Mouse (Mus musculus): ENCODE results near the gene Tfpi2.

The Tfpi2 gene

DNA sequence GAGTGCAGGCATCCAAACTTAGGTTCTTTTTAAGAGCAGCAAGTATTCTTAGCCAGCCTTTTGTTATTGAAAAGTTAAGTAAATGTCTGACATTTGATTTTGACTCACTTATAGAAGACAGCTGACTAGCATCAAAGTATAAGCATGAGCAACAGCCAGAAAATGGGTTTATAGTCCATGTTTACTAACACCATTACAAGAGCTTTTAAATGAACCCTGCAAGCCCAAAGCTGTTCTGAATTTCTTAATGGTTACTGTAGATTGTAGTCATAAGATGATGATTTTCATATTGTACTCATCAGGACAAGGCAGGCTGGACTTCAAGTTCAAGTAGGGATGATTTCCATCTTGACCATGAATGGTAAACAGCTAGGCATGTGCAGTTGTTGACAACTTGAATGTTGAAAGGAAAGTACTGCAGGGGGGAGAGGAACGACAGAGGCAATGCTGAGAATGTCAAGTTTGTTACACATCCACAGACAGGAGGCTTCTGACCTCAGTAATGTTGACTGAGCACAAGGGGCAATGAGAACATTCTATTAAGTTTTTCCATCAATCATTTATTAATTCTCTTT, 52.5 kb downstream of the Tfpi2 start:
- no peak for TF ChIP-seq POU5F1 (IDR thresholded peaks at IDR 0.05; ENCODE audit: borderline replicate concordance, low read length)
- TF ChIP-seq NANOG (IDR thresholded peaks at IDR 0.05; ENCODE audit: borderline replicate concordance, low read length), result no peak
- TF ChIP-seq CTCF (conservative IDR thresholded peaks at IDR 0.05; ENCODE audit: low read length), result no peak
- Histone ChIP-seq H3K4me1 (replicated peaks; ENCODE audit: low read depth, low read length) (no peaks in the 10 kb centered on the region), H3K27me3 (ENCODE audit: insufficient read depth, low read length) (no peaks in the 10 kb centered on the region), H3K4me3 (replicated peaks; ENCODE audit: low read length) (no peak overlapping the region), H3K9me3 (ENCODE audit: low read length) (no peaks in the 10 kb centered on the region), H3K36me3 (ENCODE audit: insufficient read depth, low read length) (no peaks in the 10 kb centered on the region)

DNA sequence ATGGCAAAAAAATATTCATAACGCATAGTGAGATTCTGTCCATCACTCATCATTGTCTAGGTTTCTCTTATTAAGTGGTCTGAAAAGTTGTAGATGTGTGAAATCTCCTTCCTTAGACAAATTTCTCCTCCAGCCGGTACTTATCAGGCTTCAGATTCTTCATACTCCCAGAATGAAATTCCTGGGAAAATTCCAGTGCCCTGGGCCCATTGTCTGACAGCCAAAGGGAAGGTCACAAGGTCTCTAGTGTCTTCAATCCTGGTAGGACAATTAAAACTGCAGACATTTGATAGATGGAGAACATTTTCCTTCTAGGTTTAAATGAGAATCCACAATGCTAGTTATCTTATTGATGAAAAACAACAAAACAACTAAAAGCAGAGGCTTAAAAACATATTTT, 53.1 kb downstream of the Tfpi2 start:
- Histone ChIP-seq H3K36me3 (ENCODE audit: insufficient read depth, low read length) (no peaks in the 10 kb centered on the region), H3K27me3 (ENCODE audit: insufficient read depth, low read length) (no peaks in the 10 kb centered on the region), H3K4me1 (replicated peaks; ENCODE audit: low read depth, low read length) (no peaks in the 10 kb centered on the region), H3K4me3 (replicated peaks; ENCODE audit: low read length) (no peak overlapping the region), H3K9me3 (ENCODE audit: low read length) (no peaks in the 10 kb centered on the region)
- TF ChIP-seq CTCF (conservative IDR thresholded peaks at IDR 0.05; ENCODE audit: low read length), result no peak
- TF ChIP-seq POU5F1 (IDR thresholded peaks at IDR 0.05; ENCODE audit: borderline replicate concordance, low read length), result no peak
- no peak for TF ChIP-seq NANOG (IDR thresholded peaks at IDR 0.05; ENCODE audit: borderline replicate concordance, low read length)

- H3K4me1 ChIP-seq (replicated peaks; ENCODE audit: low read depth, low read length), result no peaks in the 10 kb centered on the region
- H3K36me3 ChIP-seq (ENCODE audit: insufficient read depth, low read length), result no peaks in the 10 kb centered on the region
- H3K9me3 ChIP-seq (ENCODE audit: low read length), result no peaks in the 10 kb centered on the region
- H3K27me3 ChIP-seq (ENCODE audit: insufficient read depth, low read length), result no peaks in the 10 kb centered on the region
- H3K4me3 ChIP-seq (replicated peaks; ENCODE audit: low read length), result no peak overlapping the region
- TF ChIP-seq NANOG (IDR thresholded peaks at IDR 0.05; ENCODE audit: borderline replicate concordance, low read length), result no peak
- TF ChIP-seq CTCF (conservative IDR thresholded peaks at IDR 0.05; ENCODE audit: low read length), result no peak
- TF ChIP-seq POU5F1 (IDR thresholded peaks at IDR 0.05; ENCODE audit: borderline replicate concordance, low read length), result no peak
These were observed 53.7 kb downstream of the Tfpi2 start for GRCm38 (mm10) chr6:3935048-3935447.

DNA sequence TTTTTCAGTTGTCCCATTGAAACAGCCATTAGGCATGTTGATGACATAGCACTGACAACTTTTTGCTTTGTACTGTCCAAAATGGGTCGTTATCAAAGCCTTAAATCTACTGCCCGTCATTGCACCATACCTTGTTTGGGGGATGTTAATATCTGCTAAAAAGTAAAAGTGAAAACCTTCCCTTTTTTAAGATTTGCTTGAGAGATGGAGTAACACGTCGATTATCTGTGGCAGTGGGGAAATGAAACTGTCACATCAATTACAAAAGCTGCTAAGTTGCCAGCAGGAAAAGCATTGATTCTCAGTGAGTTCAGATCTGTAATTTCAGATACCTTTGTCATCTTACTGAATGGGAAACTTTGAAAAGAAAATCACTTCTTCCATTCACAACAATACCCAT, 62.6 kb downstream of the Tfpi2 start:
- Histone ChIP-seq H3K4me3 (replicated peaks; ENCODE audit: low read length) (no peak overlapping the region), H3K9me3 (ENCODE audit: low read length) (no peaks in the 10 kb centered on the region), H3K36me3 (ENCODE audit: insufficient read depth, low read length) (no peaks in the 10 kb centered on the region), H3K27me3 (ENCODE audit: insufficient read depth, low read length) (no peaks in the 10 kb centered on the region), H3K4me1 (replicated peaks; ENCODE audit: low read depth, low read length) (no peaks in the 10 kb centered on the region)
- TF ChIP-seq CTCF (conservative IDR thresholded peaks at IDR 0.05; ENCODE audit: low read length) (no peak), NANOG (IDR thresholded peaks at IDR 0.05; ENCODE audit: borderline replicate concordance, low read length) (no peak), POU5F1 (IDR thresholded peaks at IDR 0.05; ENCODE audit: borderline replicate concordance, low read length) (no peak)

DNA sequence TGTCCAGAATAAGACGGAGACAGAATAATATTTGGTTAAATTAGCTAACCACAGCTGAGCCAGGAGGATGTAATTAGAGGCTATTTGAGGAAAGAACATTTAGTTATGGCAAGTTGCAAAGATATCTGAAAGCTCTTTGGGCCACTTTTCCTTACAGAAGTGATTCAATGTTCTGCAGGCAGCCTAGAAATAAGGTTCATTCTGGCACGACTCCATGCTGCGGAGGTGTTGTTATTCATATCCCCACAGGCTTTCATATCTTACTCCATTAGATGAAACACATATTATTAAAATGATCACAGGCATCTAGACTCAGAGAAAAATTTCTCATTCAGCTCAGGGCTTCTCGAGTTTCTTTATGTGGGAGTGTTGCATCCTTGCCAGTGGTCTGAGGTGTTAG, 65.8 kb downstream of the Tfpi2 start:
- Histone ChIP-seq H3K9me3 (ENCODE audit: low read length) (no peaks in the 10 kb centered on the region), H3K4me1 (replicated peaks; ENCODE audit: low read depth, low read length) (no peaks in the 10 kb centered on the region)
- TF ChIP-seq POU5F1 (IDR thresholded peaks at IDR 0.05; ENCODE audit: borderline replicate concordance, low read length) (no peak), NANOG (IDR thresholded peaks at IDR 0.05; ENCODE audit: borderline replicate concordance, low read length) (no peak), CTCF (conservative IDR thresholded peaks at IDR 0.05; ENCODE audit: low read length) (no peak)

DNA sequence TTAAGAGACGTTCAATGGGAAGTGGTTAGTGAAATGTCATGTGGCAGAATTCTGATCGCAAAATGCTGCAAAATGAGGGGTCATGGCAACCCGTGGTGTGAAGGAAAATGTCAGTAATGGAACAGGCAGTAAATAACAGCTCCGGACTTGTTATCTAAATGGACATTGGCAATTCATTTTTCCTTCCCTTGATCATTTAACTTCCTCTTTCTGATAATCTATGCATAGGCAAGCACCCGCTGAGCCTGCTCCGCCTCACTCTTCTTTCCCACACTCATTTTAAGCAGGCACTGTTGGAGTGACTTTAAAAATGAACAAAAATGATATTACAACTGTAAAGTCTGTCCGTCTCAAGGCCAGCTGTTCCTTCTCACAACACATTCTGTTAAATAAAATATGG, 72.7 kb downstream of the Tfpi2 start:
- H3K4me1 ChIP-seq (replicated peaks; ENCODE audit: low read depth, low read length), result peaks cover 4% of the 10 kb centered on the region; the same call in 1 of the 2 replicates
- no peaks in the 10 kb centered on the region for H3K27me3 ChIP-seq (ENCODE audit: insufficient read depth, low read length)
- H3K9me3 ChIP-seq (ENCODE audit: low read length), result no peaks in the 10 kb centered on the region
- no peak for TF ChIP-seq POU5F1 (IDR thresholded peaks at IDR 0.05; ENCODE audit: borderline replicate concordance, low read length)
- H3K36me3 ChIP-seq (ENCODE audit: insufficient read depth, low read length), result no peaks in the 10 kb centered on the region
- H3K4me3 ChIP-seq (replicated peaks; ENCODE audit: low read length), result no peak overlapping the region

More for the DNA sequence above, 65.8 kb downstream of the Tfpi2 start:
- no peak overlapping the region for H3K4me3 ChIP-seq (replicated peaks; ENCODE audit: low read length)
- H3K36me3 ChIP-seq (ENCODE audit: insufficient read depth, low read length), result no peaks in the 10 kb centered on the region
- H3K27me3 ChIP-seq (ENCODE audit: insufficient read depth, low read length), result no peaks in the 10 kb centered on the region

Measured in E14TG2a.4 (cell line).